Mouse (Mus musculus): ENCODE data around the gene Zcchc12. TPM values are rescaled to one million over a fixed set of nuclear protein-coding genes. Genes with fewer than 3 reads are reported as not detected.
A peak's percentile ranks its signal among the peaks of the same experiment; 100 is the strongest.

Zcchc12 gene
- polyA plus RNA-seq (2015; fragmentation: Nextera tagmentation; extraction: Ambion mirVana) = 514 and 548 TPM in 2 replicates

DNA sequence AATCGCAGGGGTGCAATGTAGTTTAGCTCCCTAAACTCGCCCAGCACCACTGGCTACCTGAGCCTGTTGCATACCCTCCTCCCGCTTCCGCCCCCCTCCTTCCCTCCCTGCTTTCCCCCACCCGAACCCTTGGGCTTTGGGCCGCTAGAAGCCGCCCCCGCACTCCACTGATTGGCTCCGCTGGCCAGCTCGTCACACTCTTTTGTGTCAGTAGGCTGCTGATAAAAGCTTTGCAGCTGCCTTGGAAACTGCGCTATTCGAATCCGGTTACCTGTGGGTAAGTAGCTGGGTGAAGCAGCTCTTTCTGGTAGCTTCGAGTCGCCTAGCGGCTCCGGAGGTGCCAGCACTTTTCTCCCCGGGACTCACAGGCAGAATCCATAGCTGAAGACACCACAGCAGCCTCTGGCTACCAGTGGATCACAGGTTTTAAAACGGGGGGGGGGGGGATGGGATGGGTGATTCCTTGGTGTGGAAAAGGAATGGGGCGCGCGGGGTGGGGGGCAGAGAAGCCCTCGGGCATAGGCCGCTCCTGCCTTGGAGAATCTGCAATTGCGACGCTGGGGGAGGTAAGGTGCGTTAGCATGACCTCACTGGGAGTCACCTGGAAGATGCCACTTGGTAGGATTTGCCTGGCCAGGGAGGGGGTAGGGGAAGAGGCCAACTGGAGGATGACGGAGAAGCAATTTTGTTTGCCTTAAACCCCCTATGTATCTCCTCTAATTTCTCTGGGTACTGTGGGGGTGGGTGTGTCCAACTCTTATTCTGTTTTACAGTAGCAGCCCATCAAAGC, at the start of gene Zcchc12:
TSS of gene Zcchc12 (plus strand) at position 169 of the 790 bp plus-strand sequence.
- ATAC-seq = peak; percentile 89
- H3K36me3 ChIP-seq (ENCODE audit: control insufficient read depth, insufficient read depth, low read length) = no peaks in the 10 kb centered on the region
- WGBS = 20% methylated on average over 25 of the region's 28 CpGs
- H3K4me1 ChIP-seq (ENCODE audit: control insufficient read depth, insufficient read depth, low read length) = peaks cover 22% of the 10 kb centered on the region
- peak within 1 kb of the TSS; percentile 50 for H3K4me3 ChIP-seq (ENCODE audit: low read depth, low read length)
- H3K9me3 ChIP-seq (replicated peaks; ENCODE audit: control insufficient read depth, low read length, poor library complexity, severe bottlenecking) = no peaks in the 10 kb centered on the region
- H3K4me2 ChIP-seq (ENCODE audit: low read length) = peak within 1 kb of the TSS; percentile 69
- H3K9ac ChIP-seq (ENCODE audit: low read depth, low read length) = peak within 1 kb of the TSS; percentile 72
- peak within 1 kb of the TSS; percentile 82 for H3K27ac ChIP-seq (ENCODE audit: low read length)
- no peaks in the 10 kb centered on the region for H3K27me3 ChIP-seq (ENCODE audit: control insufficient read depth, insufficient read depth, low read depth, low read length)

DNA sequence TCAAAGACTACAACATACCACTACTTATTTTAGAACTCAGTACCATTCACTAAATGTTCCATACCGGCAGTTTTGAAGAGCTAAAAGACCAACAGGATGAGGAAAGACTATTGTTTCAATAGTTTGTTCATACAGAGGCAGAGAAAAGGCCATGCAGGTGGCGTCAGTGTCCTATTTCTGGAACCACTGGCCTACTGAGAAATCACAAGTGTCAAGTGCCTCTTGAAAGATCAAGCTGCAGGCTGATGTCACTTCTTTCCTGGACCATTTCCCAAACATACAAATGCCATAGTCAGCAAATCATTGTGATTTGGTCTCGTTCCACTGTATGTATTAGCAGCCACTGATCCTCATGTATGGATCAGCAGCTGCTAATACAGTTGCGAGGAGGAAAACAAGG, 49.0 kb upstream of the Zcchc12 start:
- ATAC-seq = no peak
- Histone ChIP-seq H3K27ac (ENCODE audit: low read length) (no peak overlapping the region), H3K4me3 (ENCODE audit: low read depth, low read length) (no peak overlapping the region), H3K27me3 (ENCODE audit: control insufficient read depth, insufficient read depth, low read depth, low read length) (no peaks in the 10 kb centered on the region), H3K4me1 (ENCODE audit: control insufficient read depth, insufficient read depth, low read length) (no peaks in the 10 kb centered on the region), H3K9ac (ENCODE audit: low read depth, low read length) (no peak overlapping the region), H3K9me3 (replicated peaks; ENCODE audit: control insufficient read depth, low read length, poor library complexity, severe bottlenecking) (no peaks in the 10 kb centered on the region), H3K36me3 (ENCODE audit: control insufficient read depth, insufficient read depth, low read length) (no peaks in the 10 kb centered on the region), H3K4me2 (ENCODE audit: low read length) (no peak overlapping the region)
- WGBS = 63% methylated on average over 4 of the region's 4 CpGs

DNA sequence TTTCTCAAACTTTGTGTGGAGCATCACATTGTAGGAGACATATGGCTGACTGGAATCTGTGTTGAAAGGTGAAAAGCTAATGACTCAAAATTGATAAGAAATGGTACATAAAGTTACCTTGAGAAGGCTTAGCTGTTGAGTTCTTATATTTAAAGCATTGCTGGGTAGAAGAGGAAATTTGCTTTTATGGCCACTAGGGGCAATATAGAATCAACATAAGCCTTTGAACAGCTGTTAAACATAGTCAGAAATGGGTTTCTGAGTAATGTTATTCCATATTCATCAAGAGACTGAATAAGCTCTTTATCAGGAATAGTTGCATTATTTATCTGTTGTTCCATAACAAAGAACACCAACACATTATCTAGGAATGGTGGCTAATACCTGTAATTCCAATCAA, 45.6 kb upstream of the Zcchc12 start:
- no peak for ATAC-seq

DNA sequence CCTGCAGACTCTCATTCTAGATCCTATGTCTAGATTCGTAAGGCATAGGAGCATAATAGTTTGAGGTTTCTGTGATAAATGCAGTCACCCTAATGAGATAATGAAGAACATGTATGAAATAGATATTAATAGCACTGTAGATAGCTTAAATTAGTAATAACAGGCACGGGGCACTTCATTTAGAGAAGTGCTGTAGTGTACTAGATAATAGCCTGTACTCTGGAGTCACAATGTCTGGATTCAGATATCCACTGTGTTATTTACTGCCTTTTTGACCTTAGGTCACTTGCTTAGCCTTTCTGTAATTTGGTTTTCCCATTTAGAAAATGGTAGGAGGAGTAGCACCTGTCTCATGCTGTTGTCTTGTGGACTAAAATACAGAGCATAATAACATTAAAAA, 39.0 kb upstream of the Zcchc12 start:
- ATAC-seq = no peak
- Histone ChIP-seq H3K4me2 (ENCODE audit: low read length) (no peak overlapping the region), H3K4me1 (ENCODE audit: control insufficient read depth, insufficient read depth, low read length) (no peaks in the 10 kb centered on the region), H3K9ac (ENCODE audit: low read depth, low read length) (no peak overlapping the region), H3K36me3 (ENCODE audit: control insufficient read depth, insufficient read depth, low read length) (no peaks in the 10 kb centered on the region), H3K9me3 (replicated peaks; ENCODE audit: control insufficient read depth, low read length, poor library complexity, severe bottlenecking) (no peaks in the 10 kb centered on the region), H3K27me3 (ENCODE audit: control insufficient read depth, insufficient read depth, low read depth, low read length) (no peaks in the 10 kb centered on the region), H3K4me3 (ENCODE audit: low read depth, low read length) (no peak overlapping the region), H3K27ac (ENCODE audit: low read length) (no peak overlapping the region)
- WGBS = 82% methylated on average over 2 of the region's 2 CpGs

More for the DNA sequence above, 45.6 kb upstream of the Zcchc12 start:
- no peak overlapping the region for H3K27ac ChIP-seq (ENCODE audit: low read length)
- H3K4me1 ChIP-seq (ENCODE audit: control insufficient read depth, insufficient read depth, low read length) = no peaks in the 10 kb centered on the region
- H3K27me3 ChIP-seq (ENCODE audit: control insufficient read depth, insufficient read depth, low read depth, low read length) = no peaks in the 10 kb centered on the region
- H3K9ac ChIP-seq (ENCODE audit: low read depth, low read length) = no peak overlapping the region
- no peaks in the 10 kb centered on the region for H3K36me3 ChIP-seq (ENCODE audit: control insufficient read depth, insufficient read depth, low read length)
- no peak overlapping the region for H3K4me3 ChIP-seq (ENCODE audit: low read depth, low read length)
- H3K9me3 ChIP-seq (replicated peaks; ENCODE audit: control insufficient read depth, low read length, poor library complexity, severe bottlenecking) = no peaks in the 10 kb centered on the region
- no peak overlapping the region for H3K4me2 ChIP-seq (ENCODE audit: low read length)

DNA sequence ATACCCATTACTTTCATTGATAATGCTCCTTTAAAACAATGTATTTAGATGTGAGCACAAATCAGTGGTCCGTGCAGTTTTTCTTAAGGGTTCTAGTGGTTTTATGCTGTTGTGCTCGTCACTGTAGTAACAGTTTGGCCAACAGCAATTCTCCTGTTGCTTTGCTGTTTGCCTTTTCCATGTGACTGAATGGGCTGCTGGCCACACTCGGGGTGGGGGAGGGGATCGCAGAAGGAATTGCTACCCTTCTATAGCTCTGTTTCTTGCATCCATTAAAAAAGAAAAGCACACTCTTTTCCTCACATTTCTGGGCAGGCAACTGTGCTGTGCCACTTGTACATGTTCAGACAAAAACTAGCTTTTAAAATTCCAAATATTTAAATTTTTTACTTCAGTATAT, 34.1 kb upstream of the Zcchc12 start:
- no peaks in the 10 kb centered on the region for H3K27me3 ChIP-seq (ENCODE audit: control insufficient read depth, insufficient read depth, low read depth, low read length)
- H3K27ac ChIP-seq (ENCODE audit: low read length) = no peak overlapping the region
- H3K9ac ChIP-seq (ENCODE audit: low read depth, low read length) = no peak overlapping the region
- 30% methylated on average over 4 of the region's 4 CpGs for WGBS
- H3K9me3 ChIP-seq (replicated peaks; ENCODE audit: control insufficient read depth, low read length, poor library complexity, severe bottlenecking) = no peaks in the 10 kb centered on the region
- no peak overlapping the region for H3K4me3 ChIP-seq (ENCODE audit: low read depth, low read length)
- H3K4me2 ChIP-seq (ENCODE audit: low read length) = no peak overlapping the region
- ATAC-seq = no peak
- H3K4me1 ChIP-seq (ENCODE audit: control insufficient read depth, insufficient read depth, low read length) = no peaks in the 10 kb centered on the region
- no peaks in the 10 kb centered on the region for H3K36me3 ChIP-seq (ENCODE audit: control insufficient read depth, insufficient read depth, low read length)

DNA sequence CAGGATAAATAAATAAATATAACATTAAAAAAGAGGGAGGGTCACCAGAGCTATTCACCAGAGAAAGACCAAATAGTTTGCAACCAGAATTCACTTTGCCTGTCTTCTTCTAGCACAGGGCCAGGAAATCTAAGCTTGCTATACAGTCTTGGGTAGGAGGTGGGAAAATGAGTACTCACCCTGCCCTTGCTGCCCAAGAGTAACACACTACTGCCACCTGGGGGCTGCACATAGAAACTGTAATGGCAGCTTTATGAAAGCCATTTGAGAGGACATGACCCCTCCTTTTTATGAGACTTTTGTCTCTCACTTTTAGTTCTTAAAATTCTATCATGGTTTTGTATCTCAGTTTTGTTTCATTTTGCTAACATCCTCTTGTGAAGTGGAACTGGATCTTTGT, 12.1 kb upstream of the Zcchc12 start:
- Histone ChIP-seq H3K9me3 (replicated peaks; ENCODE audit: control insufficient read depth, low read length, poor library complexity, severe bottlenecking) (no peaks in the 10 kb centered on the region), H3K4me2 (ENCODE audit: low read length) (no peak overlapping the region), H3K36me3 (ENCODE audit: control insufficient read depth, insufficient read depth, low read length) (no peaks in the 10 kb centered on the region), H3K27me3 (ENCODE audit: control insufficient read depth, insufficient read depth, low read depth, low read length) (no peaks in the 10 kb centered on the region), H3K27ac (ENCODE audit: low read length) (no peak overlapping the region), H3K4me3 (ENCODE audit: low read depth, low read length) (no peak overlapping the region), H3K4me1 (ENCODE audit: control insufficient read depth, insufficient read depth, low read length) (no peaks in the 10 kb centered on the region), H3K9ac (ENCODE audit: low read depth, low read length) (no peak overlapping the region)
- ATAC-seq = no peak

DNA sequence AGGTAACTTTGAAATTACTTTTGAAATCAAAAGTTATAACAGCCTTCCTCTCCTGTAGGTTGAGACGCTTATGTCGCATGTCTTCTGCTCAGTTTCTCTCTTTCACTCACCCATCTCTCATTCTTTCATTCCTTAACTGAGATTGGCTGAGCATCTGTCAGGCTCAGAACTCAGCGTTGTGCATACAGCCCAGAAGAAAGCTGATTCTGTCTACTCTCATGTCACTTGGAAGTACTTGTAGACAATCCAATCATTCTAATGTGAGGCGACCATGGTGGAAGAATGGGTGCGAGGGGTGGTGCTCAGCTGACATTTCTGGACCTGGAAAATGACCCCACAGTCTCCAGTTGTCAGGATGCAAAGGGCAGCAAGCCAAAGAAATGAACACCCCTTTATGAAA, 9.7 kb upstream of the Zcchc12 start:
- Histone ChIP-seq H3K4me2 (ENCODE audit: low read length) (no peak overlapping the region), H3K4me3 (ENCODE audit: low read depth, low read length) (no peak overlapping the region), H3K4me1 (ENCODE audit: control insufficient read depth, insufficient read depth, low read length) (no peaks in the 10 kb centered on the region), H3K36me3 (ENCODE audit: control insufficient read depth, insufficient read depth, low read length) (no peaks in the 10 kb centered on the region), H3K27ac (ENCODE audit: low read length) (peak overlapping the region; percentile 67), H3K27me3 (ENCODE audit: control insufficient read depth, insufficient read depth, low read depth, low read length) (no peaks in the 10 kb centered on the region), H3K9me3 (replicated peaks; ENCODE audit: control insufficient read depth, low read length, poor library complexity, severe bottlenecking) (no peaks in the 10 kb centered on the region), H3K9ac (ENCODE audit: low read depth, low read length) (no peak overlapping the region)
- WGBS = 56% methylated on average over 5 of the region's 5 CpGs
- ATAC-seq = peak; percentile 32

DNA sequence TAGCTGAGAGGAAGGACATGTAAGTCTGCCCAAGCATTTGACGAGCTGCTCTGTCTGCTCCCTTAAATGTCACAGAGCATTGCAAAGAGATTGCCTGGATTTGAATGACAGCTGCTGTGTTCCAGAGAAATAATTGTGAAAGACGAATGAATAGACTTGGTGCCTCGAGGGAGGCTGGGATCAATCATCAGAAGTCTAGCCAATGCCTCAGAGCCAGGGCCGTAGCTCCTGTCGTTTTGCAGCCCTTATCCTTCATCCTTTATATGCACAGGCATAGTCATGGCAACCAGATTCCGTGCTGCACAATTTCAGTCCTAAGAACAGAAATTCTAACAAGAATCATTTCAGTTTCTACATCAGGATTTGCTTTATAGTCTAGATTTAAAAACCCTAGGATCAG, 9.3 kb upstream of the Zcchc12 start:
- H3K27ac ChIP-seq (ENCODE audit: low read length) = peak overlapping the region; percentile 67
- H3K9me3 ChIP-seq (replicated peaks; ENCODE audit: control insufficient read depth, low read length, poor library complexity, severe bottlenecking) = no peaks in the 10 kb centered on the region
- 24% methylated on average over 6 of the region's 6 CpGs for WGBS
- no peak overlapping the region for H3K4me2 ChIP-seq (ENCODE audit: low read length)
- no peak overlapping the region for H3K9ac ChIP-seq (ENCODE audit: low read depth, low read length)
- H3K27me3 ChIP-seq (ENCODE audit: control insufficient read depth, insufficient read depth, low read depth, low read length) = no peaks in the 10 kb centered on the region
- no peak overlapping the region for H3K4me3 ChIP-seq (ENCODE audit: low read depth, low read length)
- no peaks in the 10 kb centered on the region for H3K4me1 ChIP-seq (ENCODE audit: control insufficient read depth, insufficient read depth, low read length)
- no peaks in the 10 kb centered on the region for H3K36me3 ChIP-seq (ENCODE audit: control insufficient read depth, insufficient read depth, low read length)
- peak; percentile 86 for ATAC-seq

DNA sequence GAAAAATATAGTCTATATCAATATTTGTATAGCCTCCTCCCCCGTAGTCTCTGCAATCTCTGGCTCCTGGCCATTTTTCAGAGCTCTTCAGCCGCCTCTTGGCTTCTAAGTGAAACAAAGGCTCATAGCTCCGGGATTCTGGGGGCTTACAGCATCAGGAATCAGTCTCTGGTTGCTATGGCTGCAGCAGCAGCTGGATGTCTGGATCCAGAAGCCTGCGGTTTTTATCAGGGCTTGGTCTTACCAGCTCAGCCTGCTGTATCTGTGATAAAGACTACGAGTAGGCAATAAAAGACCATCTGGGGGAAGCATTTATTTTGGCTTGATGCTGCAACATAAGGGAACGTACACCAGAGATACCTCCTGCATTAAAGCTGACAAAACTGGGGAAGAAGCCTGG, 1.8 kb upstream of the Zcchc12 start:
- Histone ChIP-seq H3K27ac (ENCODE audit: low read length) (peak overlapping the region; percentile 76), H3K9me3 (replicated peaks; ENCODE audit: control insufficient read depth, low read length, poor library complexity, severe bottlenecking) (no peaks in the 10 kb centered on the region), H3K4me3 (ENCODE audit: low read depth, low read length) (no peak overlapping the region), H3K9ac (ENCODE audit: low read depth, low read length) (no peak overlapping the region), H3K27me3 (ENCODE audit: control insufficient read depth, insufficient read depth, low read depth, low read length) (no peaks in the 10 kb centered on the region), H3K36me3 (ENCODE audit: control insufficient read depth, insufficient read depth, low read length) (no peaks in the 10 kb centered on the region), H3K4me1 (ENCODE audit: control insufficient read depth, insufficient read depth, low read length) (peaks cover 22% of the 10 kb centered on the region), H3K4me2 (ENCODE audit: low read length) (peak overlapping the region; percentile 5)
- WGBS = 18% methylated on average over 6 of the region's 6 CpGs
- peak; percentile 54 for ATAC-seq
